Mouse (Mus musculus): ENCODE results near the gene Crip1.

DNA sequence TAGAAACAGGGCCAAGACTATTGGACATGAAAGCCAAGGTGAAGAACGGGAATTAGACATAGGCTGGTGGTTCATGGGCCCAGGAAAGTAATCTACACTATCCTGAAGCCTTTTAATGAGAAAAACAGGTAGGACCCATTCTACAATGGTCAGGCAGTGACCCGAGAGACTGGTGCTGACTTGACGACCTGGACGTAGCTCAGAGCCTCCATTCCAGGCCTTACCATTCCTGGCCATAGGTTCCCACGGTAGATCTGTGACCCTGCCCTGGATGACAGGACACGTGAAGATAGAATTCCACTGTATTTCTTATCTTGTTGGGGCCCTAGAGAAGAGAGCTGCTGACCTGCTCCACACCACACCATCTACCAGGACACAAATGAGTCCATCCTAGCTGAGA, 7.8 kb upstream of the Crip1 start:
- TF ChIP-seq CTCF (IDR thresholded peaks at IDR 0.05; ENCODE audit: low read depth) = no peak
- TF ChIP-seq EP300 (IDR thresholded peaks at IDR 0.05; ENCODE audit: low read depth) = no peak
